Mouse (Mus musculus): ENCODE results near the gene Prkca.

DNA sequence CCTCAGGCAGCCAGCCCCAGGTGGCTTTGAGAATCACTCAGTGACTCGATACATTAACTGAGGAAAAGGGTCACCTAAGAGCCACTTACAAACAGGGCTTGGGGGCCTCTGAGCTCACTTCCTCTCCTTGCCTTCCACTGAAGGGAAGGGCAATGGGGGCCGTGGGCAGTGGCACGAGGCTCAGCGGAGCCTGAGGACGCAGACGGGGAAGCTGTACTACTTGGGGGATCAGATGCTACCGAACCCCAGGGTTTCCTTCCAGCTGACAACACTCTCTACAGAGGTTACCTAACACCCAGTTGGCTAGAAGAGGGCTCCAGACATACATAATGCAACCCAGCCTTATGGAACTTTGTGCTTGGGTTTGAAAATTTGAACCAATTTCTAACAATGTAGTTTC is 302.1 kb downstream of the Prkca start:
- TF ChIP-seq CTCF (IDR thresholded peaks at IDR 0.05; ENCODE audit: control insufficient read depth, insufficient read depth, insufficient read length) (no peak), MAX (IDR thresholded peaks at IDR 0.05) (no peak), MYOD1 (IDR thresholded peaks at IDR 0.05; ENCODE audit: control insufficient read depth, insufficient read length, low read depth) (no peak), USF1 (IDR thresholded peaks at IDR 0.05; ENCODE audit: low read depth) (no peak), MYOG (IDR thresholded peaks at IDR 0.05; ENCODE audit: control insufficient read depth, extremely low read depth, insufficient read length) (no peak), CEBPB (IDR thresholded peaks at IDR 0.05; ENCODE audit: low read depth) (no peak), FOSL1 (IDR thresholded peaks at IDR 0.05; ENCODE audit: insufficient read depth, low read length, poor library complexity, severe bottlenecking) (no peak)
